In genomic region chr3:73056044-73056438, GRCm38 (mm10) we compare ENCODE assay signal across 16 mouse cellular contexts. TPM values are rescaled to one million over a fixed set of nuclear protein-coding genes. Genes with fewer than 3 reads are reported as not detected.
DNase-seq lines count a peak whose midpoint lies in the region; ATAC-seq and TF ChIP-seq lines count a peak whose summit lies in the region.
"Had no signal": no experiment of that assay in that cellular context is flagged by ENCODE, and none has a peak within 500 bp of the region (broad histone marks: within the 10 kb centered on the region; RNA-seq: fewer than 3 reads in every experiment).

No protein-coding gene starts in this region.

- DNase-seq in layer of hippocampus, adult 2 months (ENCODE audit: low spot score in 2 of 2), result no peak
- DNase-seq in layer of hippocampus, adult 8-10 months (ENCODE audit: low spot score in 2 of 2), result no peak
- DNase-seq in embryonic facial prominence, embryonic 14.5 days (ENCODE audit: low spot score), result no peak
- DNase-seq in retina, postnatal 1 day, result no peak
- no peak for DNase-seq in adrenal gland, postnatal 36 days
- DNase-seq: adrenal gland, postnatal 14 days; heart, postnatal 36 days; thymus, postnatal 36 days had no signal

- peak overlapping the region; percentile 91; the same call in 1 of the 2 replicates for H3K4me2 ChIP-seq in embryonic facial prominence, embryonic 14.5 days (ENCODE audit: low read depth, low read length)
- peak overlapping the region; percentile 67 for H3K4me2 ChIP-seq in forebrain, embryonic 16.5 days (ENCODE audit: low read length)
- peak overlapping the region; percentile 73 for H3K4me2 ChIP-seq in midbrain, embryonic 15.5 days
- H3K4me2 ChIP-seq: liver, embryonic 15.5 days had no signal

- 30% methylated on average over 5 of the region's 5 CpGs for WGBS in embryonic facial prominence, embryonic 14.5 days
- WGBS in forebrain, embryonic 16.5 days, result 32% methylated on average over 5 of the region's 5 CpGs
- WGBS in midbrain, embryonic 15.5 days, result 33% methylated on average over 5 of the region's 5 CpGs

- peaks cover 5% of the 10 kb centered on the region; the same call in 1 of the 2 replicates for H3K4me1 ChIP-seq in embryonic facial prominence, embryonic 14.5 days (ENCODE audit: control insufficient read depth, insufficient read depth, low read length)
- peaks cover 10% of the 10 kb centered on the region for H3K4me1 ChIP-seq in forebrain, embryonic 16.5 days (replicated peaks; ENCODE audit: control insufficient read depth, insufficient read depth, low read length)
- H3K4me1 ChIP-seq in midbrain, embryonic 15.5 days, result peaks cover 23% of the 10 kb centered on the region
- H3K4me1 ChIP-seq: liver, embryonic 15.5 days had no signal

- H3K27me3 ChIP-seq in embryonic facial prominence, embryonic 14.5 days (replicated peaks; ENCODE audit: control insufficient read depth, insufficient read depth, low read length), result peaks cover 48% of the 10 kb centered on the region
- H3K27me3 ChIP-seq in forebrain, embryonic 16.5 days (replicated peaks; ENCODE audit: control insufficient read depth, insufficient read depth, low read length), result no peaks in the 10 kb centered on the region
- H3K27me3 ChIP-seq in midbrain, embryonic 15.5 days (replicated peaks), result no peaks in the 10 kb centered on the region
- H3K27me3 ChIP-seq: CH12.LX had no signal

- no peak for TF ChIP-seq CTCF in layer of hippocampus, adult 2 months (conservative IDR thresholded peaks at IDR 0.05)

- no peaks in the 10 kb centered on the region for H3K36me3 ChIP-seq in embryonic facial prominence, embryonic 14.5 days (ENCODE audit: control insufficient read depth, insufficient read depth, low read length)
- H3K36me3 ChIP-seq in forebrain, embryonic 16.5 days (ENCODE audit: control insufficient read depth, insufficient read depth), result no peaks in the 10 kb centered on the region
- H3K36me3 ChIP-seq in midbrain, embryonic 15.5 days (replicated peaks), result no peaks in the 10 kb centered on the region
- H3K36me3 ChIP-seq: liver, embryonic 15.5 days had no signal

- H3K27ac ChIP-seq in layer of hippocampus, adult 2 months, result peak overlapping the region; percentile 94
- H3K27ac ChIP-seq in embryonic facial prominence, embryonic 14.5 days (replicated peaks; ENCODE audit: low read depth, low read length), result no peak overlapping the region
- no peak overlapping the region for H3K27ac ChIP-seq in forebrain, embryonic 16.5 days (ENCODE audit: low read length)
- H3K27ac ChIP-seq in midbrain, embryonic 15.5 days, result peak overlapping the region; percentile 53; the same call in 1 of the 2 replicates
- H3K27ac ChIP-seq: kidney, postnatal 0 days; liver, embryonic 15.5 days; macrophage had no signal

- no peak for ATAC-seq in embryonic facial prominence, embryonic 14.5 days (ENCODE audit: low read depth)
- ATAC-seq in forebrain, embryonic 16.5 days, result no peak
- no peak for ATAC-seq in midbrain, embryonic 15.5 days (replicated peaks)
- no peak for ATAC-seq in erythroid progenitor cell, adult 5-6 weeks (replicated peaks; ENCODE audit: low FRiP score, poor library complexity, severe bottlenecking)

- peak overlapping the region; percentile 75 for H3K4me3 ChIP-seq in layer of hippocampus, adult 2 months
- 0 out of 2 replicates have a peak overlapping the region, but pooled peaks have one; percentile 53 for H3K4me3 ChIP-seq in embryonic facial prominence, embryonic 14.5 days (ENCODE audit: low read depth, low read length)
- H3K4me3 ChIP-seq in forebrain, embryonic 16.5 days (replicated peaks; ENCODE audit: low read length), result peak overlapping the region; percentile 73
- H3K4me3 ChIP-seq in midbrain, embryonic 15.5 days, result peak overlapping the region; percentile 70
- H3K4me3 ChIP-seq: liver, embryonic 15.5 days had no signal

- H3K9ac ChIP-seq in embryonic facial prominence, embryonic 14.5 days (ENCODE audit: low read depth, low read length), result no peak overlapping the region
- peak overlapping the region; percentile 9 for H3K9ac ChIP-seq in forebrain, embryonic 16.5 days (replicated peaks; ENCODE audit: low read depth, low read length)
- peak overlapping the region; percentile 52 for H3K9ac ChIP-seq in midbrain, embryonic 15.5 days
- H3K9ac ChIP-seq: liver, embryonic 15.5 days had no signal

- no peaks in the 10 kb centered on the region for H3K9me3 ChIP-seq in embryonic facial prominence, embryonic 14.5 days (ENCODE audit: control insufficient read depth, low read length)
- no peaks in the 10 kb centered on the region for H3K9me3 ChIP-seq in forebrain, embryonic 16.5 days (ENCODE audit: control insufficient read depth, low read length)
- H3K9me3 ChIP-seq in midbrain, embryonic 15.5 days, result no peaks in the 10 kb centered on the region
- H3K9me3 ChIP-seq: liver, embryonic 15.5 days had no signal

RNA-seq across cellular contexts. Expression of gene Slitrk3, which starts 1.6 kb away (rescaled TPM):
- 100 to 1,000 TPM in 1 of 2 experiments, 10 to 100 TPM in 1; 94.3 to 100 TPM for total RNA-seq in layer of hippocampus, adult 2 months (2021)
- total RNA-seq in layer of hippocampus, adult 8-10 months (2022), result 10 to 100 TPM; 80.8 to 94.0 (median 87.9) TPM
- 1.7 and 1.8 TPM in 2 replicates for polyA plus RNA-seq in embryonic facial prominence, embryonic 14.5 days (2014; fragmentation: Nextera tagmentation; extraction: Ambion mirVana)
- polyA plus RNA-seq in forebrain, embryonic 16.5 days (2015; fragmentation: Nextera tagmentation; extraction: Ambion mirVana), result 16.0 and 18.7 TPM in 2 replicates
- polyA plus RNA-seq in midbrain, embryonic 15.5 days (2015; fragmentation: Nextera tagmentation; extraction: Ambion mirVana), result 21.6 and 22.4 TPM in 2 replicates
- total RNA-seq in erythroid progenitor cell, adult 5-6 weeks (2015; ENCODE audit: low replicate concordance), result not detected in 2 replicates
- total RNA-seq in erythroid progenitor cell, adult 5-6 weeks (2017; ENCODE audit: low replicate concordance), result not detected in 2 replicates
- total RNA-seq in adrenal gland, postnatal 36 days (2021), result not detected
- total RNA-seq: adrenal gland, postnatal 14 days; CH12.LX; heart, postnatal 36 days; neutrophil, adult 5-6 weeks had no signal
- polyA plus RNA-seq: macrophage had no signal

Comparison
In these comparisons a context has a peak if more than half of its experiments do, and no peak if none do; other contexts are left out.
1. H3K27ac ChIP-seq: peak in layer of hippocampus, adult 2 months (single experiment) and midbrain, embryonic 15.5 days (single experiment); none in embryonic facial prominence, embryonic 14.5 days (single experiment) and forebrain, embryonic 16.5 days (single experiment).
2. RNA of gene Slitrk3, which starts 1.6 kb away (total RNA-seq): 94.3 to 100 TPM in layer of hippocampus, adult 2 months and 80.8 to 94.0 TPM in layer of hippocampus, adult 8-10 months; not detected in erythroid progenitor cell, adult 5-6 weeks and not detected in adrenal gland, postnatal 36 days; every median in the first group is over 10 times any median in the second.
3. Peak in every context shown above with its lines, with median percentiles within 50 percentile points of each other: H3K4me3 ChIP-seq and H3K4me2 ChIP-seq.